Mouse (Mus musculus) heart, adult 8-10 months (tissue): Measurements from ENCODE around the gene 4930402F06Rik. TPM values are rescaled to one million over a fixed set of nuclear protein-coding genes. Genes with fewer than 3 reads are reported as not detected.

ENCODE experiments used
- DNase-seq: peaks from one replicate; pipeline ENCODE4 v3.0.0; 2022; ENCODE audit warnings: low spot score
- total RNA-seq, 4 experiments: library from RNA; stranded (reverse); gene quantifications; 2 replicates each; pipeline ENCODE4 v1.2.4; 2022

4930402F06Rik gene
- total RNA-seq, 4 experiments from 2014 or later, result not detected

- no peak for DNase-seq
Observed at GRCm38 (mm10) chr2:35342605-35343004, 54.4 kb downstream of the 4930402F06Rik start.

- DNase-seq, result peak; percentile 57
Observed at GRCm38 (mm10) chr2:35338707-35339106, 58.3 kb downstream of the 4930402F06Rik start.

- no peak for DNase-seq
Observed at GRCm38 (mm10) chr2:35338036-35338435, 58.9 kb downstream of the 4930402F06Rik start.

GRCm38 (mm10) chr2:35337419-35337818, 59.6 kb downstream of the 4930402F06Rik start:
- peak; percentile 49 for DNase-seq

GRCm38 (mm10) chr2:35336388-35337280, 60.3 kb downstream of the 4930402F06Rik start, which contains the start of gene Stom:
Gene Stom, minus strand, starts transcription at chr2:35336976.
- DNase-seq, result peak; percentile 99

- no peak for DNase-seq
Observed at GRCm38 (mm10) chr2:35335620-35336019, 61.4 kb downstream of the 4930402F06Rik start.

GRCm38 (mm10) chr2:35333670-35334069, 63.3 kb downstream of the 4930402F06Rik start:
- no peak for DNase-seq

GRCm38 (mm10) chr2:35331205-35331604, 65.8 kb downstream of the 4930402F06Rik start:
- no peak for DNase-seq

- no peak for DNase-seq
Observed at GRCm38 (mm10) chr2:35329061-35329460, 67.9 kb downstream of the 4930402F06Rik start.

- DNase-seq, result no peak
Observed at GRCm38 (mm10) chr2:35328064-35328792, 68.7 kb downstream of the 4930402F06Rik start.

- DNase-seq, result no peak
Observed at GRCm38 (mm10) chr2:35327583-35327982, 69.4 kb downstream of the 4930402F06Rik start.

- no peak for DNase-seq
Observed at GRCm38 (mm10) chr2:35326931-35327330, 70.0 kb downstream of the 4930402F06Rik start.

- no peak for DNase-seq
Observed at GRCm38 (mm10) chr2:35325930-35326329, 71.0 kb downstream of the 4930402F06Rik start.

Other genes starting within 250 kb of the 4930402F06Rik start
- gene Rab14, start 196.1 kb downstream of the 4930402F06Rik start, total RNA-seq, result 100 to 1,000 TPM; 120 to 139 (median 132) TPM
- gene Gsn, start 140.8 kb downstream of the 4930402F06Rik start, total RNA-seq, result 100 to 1,000 TPM; 584 to 827 (median 671) TPM
- 100 to 1,000 TPM in 2 of 4 experiments, 10 to 100 TPM in 2; 83.8 to 137 (median 102) TPM for gene Stom, start 60.2 kb downstream of the 4930402F06Rik start, total RNA-seq
- gene 4930568D16Rik, start 29.4 kb downstream of the 4930402F06Rik start, total RNA-seq, result not detected
- 10 to 100 TPM in 3 of 4 experiments, 1 to 10 TPM in 1; 9.9 to 18.2 (median 14.5) TPM for gene Ggta1, start 66.1 kb upstream of the 4930402F06Rik start, total RNA-seq
- gene Dab2ip, start 161.1 kb upstream of the 4930402F06Rik start, total RNA-seq, result 10 to 100 TPM; 41.4 to 47.5 (median 46.5) TPM